Mouse (Mus musculus) lung, embryonic 15.5 days (tissue): ENCODE data around the gene Zic2. TPM values are rescaled to one million over a fixed set of nuclear protein-coding genes. Genes with fewer than 3 reads are reported as not detected.

Source experiments
- ATAC-seq: fragments of 200-750 bp; cut with Nextera tagmentation; 2 replicates; pipeline ENCODE4 v1.8.0; 2017; ENCODE audit warnings: moderate number of reproducible peaks, borderline replicate concordance; ENCODE audit not compliant: low FRiP score, low TSS enrichment; ENCODE audit errors: extremely low read depth
- H3K27ac ChIP-seq: fragments of 300-500 bp; sonication (generic); 2 replicates; pipeline ENCODE4 v1.5.1; 2015; ENCODE audit warnings: moderate library complexity, mild to moderate bottlenecking, inconsistent platforms
- H3K27me3 ChIP-seq: fragments of 300-500 bp; sonication (generic); 2 replicates; pipeline ENCODE4 v1.6.1; 2015; ENCODE audit warnings: inconsistent platforms
- H3K36me3 ChIP-seq: fragments of 300-500 bp; sonication (generic); 2 replicates; pipeline ENCODE4 v1.6.1; 2015; ENCODE audit warnings: inconsistent platforms
- H3K4me1 ChIP-seq: fragments of 300-500 bp; sonication (generic); 2 replicates; pipeline ENCODE4 v1.6.1; 2015; ENCODE audit warnings: inconsistent platforms
- H3K4me2 ChIP-seq: fragments of 300-500 bp; sonication (generic); 2 replicates; pipeline ENCODE4 v1.6.1; 2015; ENCODE audit warnings: inconsistent platforms, mild to moderate bottlenecking, moderate library complexity
- H3K4me3 ChIP-seq: fragments of 300-500 bp; sonication (generic); 2 replicates; pipeline ENCODE4 v1.5.1; 2015; ENCODE audit warnings: mild to moderate bottlenecking, inconsistent platforms
- H3K9ac ChIP-seq: fragments of 300-500 bp; sonication (generic); 2 replicates; pipeline ENCODE4 v1.6.1; 2015; ENCODE audit warnings: inconsistent platforms
- H3K9me3 ChIP-seq: fragments of 300-500 bp; sonication (generic); 2 replicates; pipeline ENCODE4 v1.6.1; 2016; ENCODE audit warnings: inconsistent platforms
- WGBS: fragments of 180-500 bp; shearing (Covaris S2); methylation state at CpG from one replicate; pipeline ENCODE4 v1.1.7; 2015; 5-methylcytosine and 5-hydroxymethylcytosine counted together
- polyA plus RNA-seq: library from polyadenylated mRNA; unstranded; fragments of >200 nt; fragmentation: Nextera tagmentation; extraction: Ambion mirVana; gene quantifications from 2 replicates; pipeline ENCODE4 v1.2.1, GENCODE M21; 2015

Zic2 gene
- polyA plus RNA-seq, 1 experiment from 2014 or later, result not detected

DNA sequence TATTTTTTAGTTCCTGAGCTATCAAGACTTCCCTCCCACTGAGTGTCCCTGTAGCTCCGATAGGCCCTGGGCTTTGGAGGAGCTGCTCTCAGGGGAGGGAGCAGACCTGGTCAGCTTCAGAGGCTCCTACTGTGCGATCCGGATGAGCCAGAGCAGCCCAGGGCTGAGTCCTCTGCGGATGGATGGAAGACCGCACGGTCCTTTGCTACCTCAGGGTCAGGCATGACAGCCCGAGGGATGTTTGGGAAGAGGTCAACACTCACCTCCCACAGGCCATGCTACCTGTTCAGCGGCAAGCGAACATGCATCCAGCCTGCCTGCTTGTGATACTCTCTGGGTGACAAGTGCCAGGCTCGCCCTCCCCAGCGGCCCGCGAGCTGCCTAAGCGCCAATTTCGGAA, 5.9 kb downstream of the Zic2 start:
- Histone ChIP-seq H3K9ac (no peak overlapping the region), H3K4me1 (peaks cover under 1% of the 10 kb centered on the region; the same call in 1 of the 2 replicates), H3K4me3 (no peak overlapping the region), H3K36me3 (no peaks in the 10 kb centered on the region), H3K27me3 (peaks cover 97% of the 10 kb centered on the region), H3K27ac (no peak overlapping the region), H3K4me2 (no peak overlapping the region), H3K9me3 (no peaks in the 10 kb centered on the region)
- no peak for ATAC-seq
- 4% methylated on average over 15 of the region's 15 CpGs for WGBS

DNA sequence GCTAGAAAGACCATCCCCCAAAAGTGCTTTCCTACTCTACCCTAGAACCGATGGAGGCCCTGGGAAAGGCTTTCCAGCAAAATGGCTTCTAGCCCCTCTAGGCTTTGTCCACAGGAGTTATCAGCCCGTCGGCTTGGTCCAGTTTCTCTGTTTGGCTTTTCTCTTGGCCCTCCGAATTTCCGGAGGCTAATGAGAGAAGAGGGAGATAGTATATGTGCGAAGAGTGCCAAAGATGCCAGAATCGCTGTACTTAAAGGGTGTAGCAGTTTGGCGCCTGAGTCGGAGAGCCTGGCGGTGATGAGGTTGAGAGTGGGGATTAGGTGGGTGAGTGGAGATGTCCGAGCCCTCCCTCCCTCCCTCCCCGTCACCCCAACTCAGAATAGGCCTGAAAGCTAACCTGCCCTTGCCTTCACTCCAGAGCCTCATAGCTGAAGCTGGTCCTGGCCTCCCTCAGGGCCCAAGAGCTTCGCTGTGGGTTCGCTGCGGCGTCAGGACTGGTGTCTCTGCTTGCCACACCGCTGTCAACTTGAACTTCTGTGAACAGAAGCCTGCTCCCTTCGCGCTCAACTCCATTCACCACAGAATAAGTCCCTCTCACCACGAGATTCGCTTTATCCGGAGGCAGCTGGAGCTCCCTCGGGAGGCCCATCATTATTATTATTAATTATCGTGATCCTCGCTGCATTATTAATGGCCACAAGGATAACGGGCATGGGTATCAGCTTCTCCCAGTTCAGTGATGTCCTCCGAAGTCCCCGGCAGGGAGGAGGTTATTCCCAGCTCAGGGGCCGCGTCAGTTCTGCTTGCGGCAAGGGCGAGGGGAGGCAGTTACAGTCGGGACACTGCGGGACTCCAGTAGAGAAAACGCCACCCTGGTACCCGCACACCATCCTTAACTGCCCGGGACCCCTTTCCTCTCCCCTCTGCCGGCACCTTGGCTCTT, 7.1 kb downstream of the Zic2 start:
- Histone ChIP-seq H3K9ac (no peak overlapping the region), H3K9me3 (no peaks in the 10 kb centered on the region), H3K4me2 (no peak overlapping the region), H3K4me3 (no peak overlapping the region), H3K4me1 (no peaks in the 10 kb centered on the region), H3K27ac (no peak overlapping the region), H3K36me3 (no peaks in the 10 kb centered on the region), H3K27me3 (peaks cover 96% of the 10 kb centered on the region)
- under 1% methylated on average over 38 of the region's 38 CpGs for WGBS
- no peak for ATAC-seq

DNA sequence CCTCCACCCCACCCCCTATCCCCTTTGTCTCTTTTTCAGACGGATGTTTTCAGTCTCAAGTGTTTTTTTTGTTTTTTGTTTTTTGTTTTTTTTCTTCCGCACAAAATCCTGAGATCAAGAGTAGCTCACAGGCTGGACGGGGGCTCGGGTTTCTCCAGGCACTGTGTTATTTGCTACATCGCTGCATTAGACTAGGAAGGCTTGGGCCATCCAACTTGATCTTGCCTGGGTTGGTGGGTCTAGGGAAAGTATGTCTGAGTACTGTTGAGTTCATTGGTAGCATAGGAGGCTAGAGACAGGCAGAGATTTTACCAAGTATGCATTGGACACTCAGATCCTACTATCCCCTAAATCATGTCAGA, 7.8 kb downstream of the Zic2 start:
- H3K9me3 ChIP-seq, result no peaks in the 10 kb centered on the region
- WGBS, result 4% methylated on average over 5 of the region's 5 CpGs
- no peaks in the 10 kb centered on the region for H3K4me1 ChIP-seq
- no peak overlapping the region for H3K4me2 ChIP-seq
- ATAC-seq, result no peak
- no peak overlapping the region for H3K4me3 ChIP-seq
- H3K27ac ChIP-seq, result no peak overlapping the region
- no peaks in the 10 kb centered on the region for H3K36me3 ChIP-seq
- no peak overlapping the region for H3K9ac ChIP-seq
- peaks cover 95% of the 10 kb centered on the region for H3K27me3 ChIP-seq

DNA sequence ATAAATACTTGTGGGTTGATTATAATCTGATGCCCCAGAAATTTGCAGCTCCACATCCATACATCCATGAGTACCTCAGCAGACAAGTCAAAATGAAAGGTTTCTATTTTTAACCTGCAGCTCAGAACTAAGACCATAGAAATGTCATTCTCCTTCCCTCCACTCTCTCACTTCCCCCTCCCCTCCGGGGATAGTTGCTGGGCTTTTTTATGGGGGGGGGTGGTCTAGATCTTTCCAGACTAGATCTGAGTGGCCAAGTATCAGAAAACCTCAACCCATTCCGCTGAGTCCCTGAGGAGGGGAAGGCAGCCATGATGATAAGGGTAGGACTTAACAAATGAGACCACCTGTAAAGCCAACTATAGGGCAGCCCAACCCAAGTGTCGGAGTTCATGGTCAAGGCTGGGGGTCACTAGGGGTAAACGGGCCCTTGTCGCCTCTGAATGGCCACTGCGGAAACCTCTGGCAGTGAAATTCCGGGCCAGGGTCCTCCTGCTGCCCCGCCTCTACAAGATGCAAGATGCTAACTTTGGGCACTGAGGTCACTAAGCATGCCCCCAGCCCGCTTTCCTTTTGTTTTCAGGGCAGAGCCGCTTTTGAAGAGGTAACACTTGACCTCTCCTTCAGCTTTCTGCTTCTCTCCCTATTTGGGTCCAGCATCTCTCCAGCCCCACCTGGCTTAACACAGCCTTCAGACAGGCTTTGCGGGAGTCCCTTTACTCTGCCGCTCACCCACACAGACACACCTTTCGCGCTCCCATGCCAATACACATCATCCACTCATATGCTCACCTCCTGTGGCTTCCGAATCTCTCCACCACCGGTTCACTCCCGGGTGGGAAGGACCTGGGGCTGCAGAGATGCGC, 8.6 kb downstream of the Zic2 start:
- Histone ChIP-seq H3K4me1 (no peaks in the 10 kb centered on the region), H3K27me3 (peaks cover 91% of the 10 kb centered on the region), H3K9ac (no peak overlapping the region), H3K27ac (no peak overlapping the region), H3K36me3 (no peaks in the 10 kb centered on the region), H3K9me3 (no peaks in the 10 kb centered on the region), H3K4me2 (no peak overlapping the region), H3K4me3 (no peak overlapping the region)
- WGBS, result 3% methylated on average over 18 of the region's 18 CpGs
- no peak for ATAC-seq

DNA sequence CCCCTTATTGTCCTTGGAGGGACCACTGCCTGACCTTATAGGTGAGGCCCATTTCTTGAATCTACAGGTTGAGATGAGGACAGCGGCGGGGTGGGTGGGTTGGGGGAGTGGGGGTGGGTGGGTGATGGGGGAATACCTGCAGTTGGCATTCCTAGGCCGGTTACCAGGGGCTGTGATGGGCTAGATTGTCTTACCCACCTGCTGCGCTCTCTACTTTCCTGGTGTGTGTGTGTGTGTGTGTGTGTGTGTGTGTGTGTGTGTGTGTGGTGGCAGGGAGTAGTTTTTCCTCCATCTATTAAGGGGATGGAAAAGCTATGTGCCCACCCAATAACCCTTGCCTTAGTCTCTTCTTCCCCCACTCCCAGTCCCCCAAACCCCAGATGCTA, 9.2 kb downstream of the Zic2 start:
- H3K4me3 ChIP-seq, result no peak overlapping the region
- no peak overlapping the region for H3K9ac ChIP-seq
- no peaks in the 10 kb centered on the region for H3K4me1 ChIP-seq
- no peak overlapping the region for H3K27ac ChIP-seq
- WGBS, result 2% methylated on average over 4 of the region's 4 CpGs
- peaks cover 92% of the 10 kb centered on the region for H3K27me3 ChIP-seq
- H3K9me3 ChIP-seq, result no peaks in the 10 kb centered on the region
- no peaks in the 10 kb centered on the region for H3K36me3 ChIP-seq
- no peak for ATAC-seq
- H3K4me2 ChIP-seq, result no peak overlapping the region

DNA sequence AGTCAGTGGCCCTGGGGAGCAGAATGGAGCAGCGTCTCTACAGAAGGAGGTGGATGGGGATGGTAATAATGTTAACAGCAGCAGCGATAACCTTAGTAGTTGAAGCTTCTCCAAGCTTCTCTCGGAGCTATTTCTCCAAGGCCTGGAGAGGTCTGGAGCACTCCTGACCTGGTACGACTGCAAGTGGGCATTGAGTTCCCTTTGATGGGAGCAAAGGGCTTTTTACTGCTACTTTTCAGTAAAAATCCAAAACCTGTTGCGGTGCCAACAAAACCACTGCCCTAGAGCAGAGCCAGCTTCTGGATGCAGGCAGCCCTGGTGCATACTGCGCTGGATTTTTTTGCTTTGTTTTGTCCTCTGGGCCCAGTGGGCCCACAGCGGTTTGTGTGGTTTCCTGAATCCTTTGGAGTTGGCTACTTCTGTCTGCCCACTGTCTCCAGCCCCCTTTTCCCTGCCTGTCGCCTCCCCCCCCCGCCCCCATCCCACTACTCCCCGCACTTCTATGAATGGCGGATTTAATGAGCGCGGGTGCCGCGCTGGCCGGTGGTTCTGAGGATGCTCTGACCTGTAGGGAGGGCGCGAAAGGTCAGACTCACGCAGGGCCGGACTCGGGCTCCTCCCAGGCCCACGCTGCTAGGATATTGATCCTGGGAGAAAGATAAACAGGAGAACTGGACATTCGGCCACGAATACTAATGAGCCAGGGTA, 9.8 kb downstream of the Zic2 start:
- WGBS, result 3% methylated on average over 22 of the region's 24 CpGs
- no peak for ATAC-seq
- H3K4me1 ChIP-seq, result no peaks in the 10 kb centered on the region
- no peaks in the 10 kb centered on the region for H3K36me3 ChIP-seq
- peaks cover 93% of the 10 kb centered on the region for H3K27me3 ChIP-seq
- no peaks in the 10 kb centered on the region for H3K9me3 ChIP-seq
- H3K27ac ChIP-seq, result no peak overlapping the region
- no peak overlapping the region for H3K4me3 ChIP-seq
- H3K4me2 ChIP-seq, result no peak overlapping the region
- H3K9ac ChIP-seq, result no peak overlapping the region

DNA sequence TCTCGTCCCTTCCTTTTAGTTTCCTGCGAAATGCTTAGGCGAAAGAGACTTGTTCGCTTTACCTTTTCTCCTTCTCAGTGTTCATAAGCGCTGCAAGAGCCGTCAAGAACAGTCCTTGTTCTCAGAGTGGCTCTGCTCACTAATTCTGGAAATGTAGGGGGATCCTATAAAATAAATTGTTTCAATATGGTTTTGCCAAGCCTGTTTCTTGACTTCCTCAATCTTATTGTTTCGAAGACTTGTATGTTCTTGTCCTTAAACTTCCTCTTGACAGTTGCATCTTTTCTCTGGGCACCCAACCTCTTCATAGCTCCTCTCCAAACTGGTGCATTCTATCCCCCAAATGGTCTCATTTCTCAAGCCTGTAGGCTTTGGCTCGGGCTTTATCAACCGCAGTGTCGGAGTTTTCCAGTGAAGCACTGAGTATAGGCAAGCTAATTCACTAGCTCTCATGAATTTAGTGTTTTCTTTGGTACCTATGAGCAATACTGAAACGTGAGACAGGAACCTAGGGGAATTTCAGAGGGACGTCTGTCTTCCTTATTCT, 10.5 kb downstream of the Zic2 start:
- WGBS, result 3% methylated on average over 12 of the region's 12 CpGs
- ATAC-seq, result no peak
- no peak overlapping the region for H3K27ac ChIP-seq
- no peak overlapping the region for H3K4me3 ChIP-seq
- no peak overlapping the region for H3K9ac ChIP-seq
- peaks cover 93% of the 10 kb centered on the region for H3K27me3 ChIP-seq
- 0 out of 2 replicates have a peak, but pooled peaks cover 2% of the 10 kb centered on the region for H3K4me1 ChIP-seq
- H3K36me3 ChIP-seq, result no peaks in the 10 kb centered on the region
- no peak overlapping the region for H3K4me2 ChIP-seq
- H3K9me3 ChIP-seq, result no peaks in the 10 kb centered on the region

DNA sequence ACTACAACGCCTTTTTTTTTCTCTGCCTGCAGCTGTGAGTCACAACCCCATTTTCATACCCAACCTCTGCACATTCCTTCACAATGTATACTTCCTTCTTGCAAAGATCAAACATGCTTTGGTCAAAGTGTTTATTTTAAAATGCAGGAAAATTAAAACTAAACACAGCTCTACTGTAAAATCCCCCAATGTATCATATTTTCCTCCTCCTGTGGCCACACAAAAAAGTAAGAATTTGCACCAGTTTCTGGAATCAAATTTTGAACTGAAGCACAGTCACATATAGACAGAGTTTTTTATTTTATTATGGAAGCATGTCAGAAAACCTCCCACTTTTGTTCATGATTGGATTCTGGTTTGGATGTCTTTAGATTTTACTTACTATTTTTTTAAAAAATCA, 11.4 kb downstream of the Zic2 start:
- Histone ChIP-seq H3K36me3 (no peaks in the 10 kb centered on the region), H3K27ac (no peak overlapping the region), H3K27me3 (peaks cover 93% of the 10 kb centered on the region), H3K4me2 (no peak overlapping the region), H3K9ac (no peak overlapping the region), H3K4me1 (0 out of 2 replicates have a peak, but pooled peaks cover 4% of the 10 kb centered on the region), H3K4me3 (no peak overlapping the region), H3K9me3 (no peaks in the 10 kb centered on the region)
- ATAC-seq, result no peak
- 0% methylated on average over 1 of the region's 1 CpGs for WGBS

DNA sequence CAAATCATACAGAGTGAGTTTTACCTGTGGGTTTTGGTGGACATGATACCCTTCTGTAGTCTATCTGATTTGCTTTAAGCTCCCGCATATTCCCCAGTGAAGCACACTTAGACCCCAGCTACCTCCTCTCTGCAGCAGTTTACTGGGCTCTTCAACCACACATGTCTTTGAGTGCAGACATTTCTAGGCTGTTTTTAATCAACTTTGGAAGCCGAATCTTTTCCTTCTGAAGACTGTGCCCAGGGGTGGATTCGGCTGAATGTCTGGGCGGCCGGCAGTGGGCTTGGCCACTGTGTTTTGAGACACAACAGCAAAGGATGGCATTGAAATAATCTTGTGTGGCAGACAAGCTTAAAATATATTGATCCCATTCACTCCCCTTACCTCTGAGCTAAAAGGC, 12.1 kb downstream of the Zic2 start:
- no peak overlapping the region for H3K9ac ChIP-seq
- 1% methylated on average over 5 of the region's 5 CpGs for WGBS
- H3K27me3 ChIP-seq, result peaks cover 88% of the 10 kb centered on the region
- ATAC-seq, result no peak
- H3K9me3 ChIP-seq, result no peaks in the 10 kb centered on the region
- H3K4me3 ChIP-seq, result no peak overlapping the region
- H3K4me1 ChIP-seq, result 0 out of 2 replicates have a peak, but pooled peaks cover 4% of the 10 kb centered on the region
- H3K27ac ChIP-seq, result no peak overlapping the region
- no peaks in the 10 kb centered on the region for H3K36me3 ChIP-seq
- H3K4me2 ChIP-seq, result no peak overlapping the region

DNA sequence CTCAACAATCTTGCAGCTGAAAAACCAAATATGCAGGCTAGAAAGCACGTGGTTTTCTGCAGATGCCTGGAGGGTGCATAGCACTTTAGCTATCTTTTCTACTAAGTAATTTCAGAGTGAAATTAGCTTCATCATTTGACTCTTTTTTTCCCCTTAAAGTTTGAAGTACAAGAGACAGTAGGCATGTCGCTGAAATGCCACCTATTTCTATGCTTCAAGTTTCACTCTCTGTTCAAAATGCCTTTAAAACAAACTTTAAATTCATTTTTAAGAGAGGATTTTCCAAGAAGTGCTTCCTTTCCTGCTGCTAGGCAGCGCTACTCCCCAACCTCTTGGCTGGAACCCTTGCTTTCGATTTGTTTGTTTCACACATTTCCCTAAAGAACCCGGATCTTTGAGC, 13.8 kb downstream of the Zic2 start:
- Histone ChIP-seq H3K9me3 (no peaks in the 10 kb centered on the region), H3K27me3 (peaks cover 88% of the 10 kb centered on the region), H3K4me2 (no peak overlapping the region), H3K4me3 (no peak overlapping the region), H3K9ac (no peak overlapping the region), H3K27ac (no peak overlapping the region), H3K4me1 (0 out of 2 replicates have a peak, but pooled peaks cover 4% of the 10 kb centered on the region), H3K36me3 (no peaks in the 10 kb centered on the region)
- ATAC-seq, result no peak
- 1% methylated on average over 5 of the region's 5 CpGs for WGBS

DNA sequence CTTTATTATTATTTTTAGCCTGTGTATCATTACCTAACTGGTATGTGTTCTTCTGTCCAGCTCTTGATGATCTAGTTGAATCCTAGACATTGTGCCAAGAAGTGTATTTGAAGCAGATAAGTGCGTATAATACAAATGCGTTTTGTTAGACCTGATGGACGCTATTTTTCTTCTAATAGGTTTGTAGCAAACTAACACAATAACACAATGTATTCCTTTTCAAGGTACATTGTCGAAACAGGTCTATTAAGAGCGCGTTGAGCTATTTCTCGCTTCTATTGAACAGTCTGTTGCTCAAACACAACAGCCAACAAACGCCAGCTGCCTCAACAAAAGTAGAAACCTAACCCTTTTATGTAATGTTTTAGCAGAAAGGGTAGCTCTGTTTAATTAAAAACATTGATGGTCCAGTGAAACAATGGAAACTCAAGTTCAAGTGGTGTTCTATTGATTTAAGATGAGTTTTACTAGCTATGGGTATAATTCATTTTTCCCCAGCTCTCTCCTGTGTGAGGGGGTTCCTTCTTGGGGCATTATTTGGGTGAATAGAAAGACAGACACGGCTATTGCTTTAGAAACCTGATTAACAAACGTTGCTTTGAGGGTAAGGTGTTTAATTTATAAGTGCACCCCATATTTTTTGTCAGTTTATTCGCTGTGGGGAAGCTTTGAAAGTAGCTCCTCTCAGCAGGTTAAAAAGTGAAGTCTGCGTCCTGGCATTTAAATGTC, 14.6 kb downstream of the Zic2 start:
- Histone ChIP-seq H3K27me3 (peaks cover 88% of the 10 kb centered on the region), H3K4me2 (no peak overlapping the region), H3K9me3 (no peaks in the 10 kb centered on the region), H3K27ac (no peak overlapping the region), H3K36me3 (no peaks in the 10 kb centered on the region), H3K4me1 (0 out of 2 replicates have a peak, but pooled peaks cover 4% of the 10 kb centered on the region), H3K4me3 (no peak overlapping the region), H3K9ac (no peak overlapping the region)
- no peak for ATAC-seq
- WGBS, result 5% methylated on average over 12 of the region's 12 CpGs
